Mouse (Mus musculus): ENCODE measurements around the gene Cdh24.
A peak's percentile ranks its signal among the peaks of the same experiment; 100 is the strongest.

The Cdh24 gene

DNA sequence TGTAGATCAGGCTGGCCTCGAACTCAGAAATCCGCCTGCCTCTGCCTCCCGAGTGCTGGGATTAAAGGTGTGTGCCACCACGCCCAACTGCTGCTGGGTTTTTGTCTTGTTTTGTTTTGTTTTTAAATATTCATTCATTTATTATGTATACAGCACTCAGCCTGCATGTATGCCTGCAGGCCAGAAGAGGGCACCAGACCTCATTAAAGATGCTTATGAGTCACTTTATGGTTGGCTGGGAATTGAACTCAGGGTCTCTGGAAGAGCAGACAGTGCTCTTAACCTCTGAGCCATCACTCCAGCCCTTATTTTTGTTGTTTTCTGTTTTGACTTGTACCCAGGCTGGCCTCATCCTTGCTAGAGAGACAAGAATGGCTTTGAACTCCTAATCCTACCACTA is 31.2 kb downstream of the Cdh24 start:
- ATAC-seq (ENCODE audit: insufficient number of reproducible peaks, low FRiP score, low TSS enrichment), result no peak

DNA sequence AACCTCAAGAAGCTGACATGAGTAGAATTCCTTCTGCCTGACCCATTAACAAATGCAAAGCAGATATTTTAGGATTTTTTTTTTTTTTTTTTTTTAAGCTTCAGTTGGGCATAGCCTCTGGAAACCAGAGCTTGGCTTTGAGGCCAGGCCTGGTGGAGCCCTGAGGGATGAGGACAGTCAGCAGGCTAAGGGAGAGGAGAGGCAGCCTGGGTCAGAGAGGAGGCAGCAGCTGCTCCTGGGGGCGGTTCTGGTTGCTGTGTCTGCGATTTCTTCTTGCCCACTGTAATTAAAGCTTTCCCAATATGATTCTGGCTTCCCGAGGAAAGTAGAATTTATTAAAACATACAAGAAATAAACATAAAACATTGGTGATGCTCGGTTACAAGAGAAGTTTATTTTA is 31.9 kb downstream of the Cdh24 start:
- no peak for ATAC-seq (ENCODE audit: insufficient number of reproducible peaks, low FRiP score, low TSS enrichment)

DNA sequence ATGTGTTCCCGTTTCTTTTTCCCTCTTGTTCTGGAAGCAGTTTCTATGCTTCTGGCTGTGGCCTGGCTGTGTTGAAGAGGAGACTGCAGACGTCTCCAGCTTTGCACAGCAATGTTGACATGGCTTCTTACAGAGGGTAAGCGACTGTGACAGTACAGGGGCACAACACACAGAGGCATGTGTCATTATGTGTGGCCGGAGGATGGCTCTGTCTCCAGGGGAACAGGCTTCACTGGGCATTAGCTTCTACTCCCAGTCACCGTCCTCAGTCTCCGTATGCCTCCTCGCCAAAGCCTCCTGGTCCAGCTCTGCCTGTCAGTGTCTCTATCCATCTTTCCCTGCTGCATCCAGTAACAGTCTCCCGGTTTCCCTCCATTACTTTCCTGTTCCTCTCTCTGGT is 33.9 kb downstream of the Cdh24 start:
- no peak for ATAC-seq (ENCODE audit: insufficient number of reproducible peaks, low FRiP score, low TSS enrichment)

DNA sequence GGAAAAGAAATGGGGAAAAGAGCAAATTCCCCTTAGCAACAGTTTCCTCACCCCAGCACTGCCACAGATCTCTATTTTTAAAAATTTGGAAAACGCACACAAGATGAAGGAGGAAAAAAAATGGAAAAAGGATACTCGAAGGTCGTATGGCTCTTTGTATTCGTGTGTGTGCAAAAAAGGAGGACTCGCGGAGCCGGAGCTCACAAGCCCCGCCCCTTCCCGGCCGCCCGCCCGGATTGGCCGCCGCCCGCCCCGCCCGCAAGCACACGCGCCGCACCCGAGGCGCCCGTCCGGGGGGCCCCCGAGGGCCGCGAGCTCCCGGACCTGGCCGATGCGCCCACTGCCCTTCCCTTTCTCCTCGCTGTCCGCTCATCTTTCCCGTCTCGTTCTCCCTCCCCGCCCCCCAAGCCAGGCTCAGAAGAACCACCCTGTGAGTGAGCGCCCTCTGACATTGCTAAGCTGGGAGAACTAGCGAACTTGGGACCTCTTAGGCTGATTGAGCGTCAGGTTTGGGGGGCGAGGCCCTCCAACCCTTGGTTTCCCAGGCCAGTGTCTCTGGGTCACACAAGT is 35.3 kb downstream of the Cdh24 start, which contains the start of gene 4931414P19Rik:
Gene 4931414P19Rik (minus strand): TSS at position 242 of the 570 bp plus-strand sequence.
- ATAC-seq (ENCODE audit: insufficient number of reproducible peaks, low FRiP score, low TSS enrichment), result no peak

DNA sequence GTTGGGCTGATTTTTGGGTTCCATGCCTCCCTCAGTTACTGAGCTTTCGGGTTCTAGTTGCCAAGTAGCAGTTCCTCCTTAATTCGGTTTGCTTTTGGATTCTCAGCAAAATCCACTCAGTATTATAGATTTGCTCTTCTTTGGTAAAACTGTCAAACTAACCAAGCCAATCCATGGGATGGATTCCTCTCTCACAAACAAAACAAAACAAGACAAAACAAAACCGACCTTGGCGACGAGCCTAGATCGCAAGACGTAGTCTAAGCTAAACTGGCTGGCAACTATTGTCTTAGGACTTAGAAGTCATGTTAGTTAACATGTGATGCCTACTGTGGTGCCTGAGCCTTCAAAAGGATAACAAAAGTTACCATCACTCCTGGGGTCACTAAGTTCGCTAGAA is 37.5 kb downstream of the Cdh24 start:
- ATAC-seq (ENCODE audit: insufficient number of reproducible peaks, low FRiP score, low TSS enrichment), result no peak

DNA sequence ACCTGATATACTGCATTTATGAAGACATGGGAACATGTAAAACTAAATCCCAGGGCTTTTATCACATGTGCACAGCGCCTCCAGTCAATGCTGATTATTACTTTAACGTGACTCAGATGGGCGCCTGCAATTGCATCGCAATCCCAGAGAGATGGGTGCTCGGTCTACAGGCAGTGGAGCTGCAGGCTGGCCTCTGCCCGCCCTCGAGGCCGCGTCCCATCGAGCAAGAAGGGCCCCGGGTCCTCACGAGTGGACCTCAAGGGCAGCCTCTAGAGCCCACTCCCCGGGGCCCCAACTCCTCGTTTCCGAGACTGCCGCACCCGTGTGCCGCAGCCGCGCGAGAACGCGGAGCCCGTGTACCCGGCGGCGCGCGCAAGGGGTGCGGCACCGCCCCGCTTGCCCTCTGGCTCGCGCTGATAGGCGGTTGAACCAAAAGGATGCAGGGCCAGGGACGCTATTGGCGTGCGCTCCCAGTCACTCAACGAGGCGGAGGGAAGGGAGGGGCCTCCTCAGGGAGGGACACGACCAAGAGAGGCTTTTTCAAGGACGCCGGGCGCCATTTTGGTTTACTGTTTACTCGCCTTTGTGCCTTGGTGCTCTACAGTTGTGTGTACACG is 38.0 kb downstream of the Cdh24 start:
- peak; percentile 99 for ATAC-seq (ENCODE audit: insufficient number of reproducible peaks, low FRiP score, low TSS enrichment)

DNA sequence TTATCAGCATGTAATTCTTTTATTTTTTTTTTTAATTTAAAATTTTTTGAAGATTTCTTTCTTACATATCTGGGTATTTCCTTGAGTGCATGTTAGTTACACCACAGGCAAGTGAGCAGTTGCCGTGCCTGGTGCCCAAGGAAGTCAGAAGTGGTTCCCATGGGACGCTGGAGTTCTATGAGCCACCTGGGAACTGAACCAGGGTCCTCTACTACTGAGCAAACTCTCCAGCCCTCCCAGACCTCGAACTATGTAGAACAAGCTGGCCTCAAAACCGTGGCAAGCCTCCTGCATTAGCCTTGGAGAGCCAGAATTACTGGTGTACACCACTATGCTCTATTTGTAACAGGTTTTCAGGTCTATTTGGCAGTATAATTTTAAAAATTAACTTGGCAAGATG is 38.6 kb downstream of the Cdh24 start:
- no peak for ATAC-seq (ENCODE audit: insufficient number of reproducible peaks, low FRiP score, low TSS enrichment)

DNA sequence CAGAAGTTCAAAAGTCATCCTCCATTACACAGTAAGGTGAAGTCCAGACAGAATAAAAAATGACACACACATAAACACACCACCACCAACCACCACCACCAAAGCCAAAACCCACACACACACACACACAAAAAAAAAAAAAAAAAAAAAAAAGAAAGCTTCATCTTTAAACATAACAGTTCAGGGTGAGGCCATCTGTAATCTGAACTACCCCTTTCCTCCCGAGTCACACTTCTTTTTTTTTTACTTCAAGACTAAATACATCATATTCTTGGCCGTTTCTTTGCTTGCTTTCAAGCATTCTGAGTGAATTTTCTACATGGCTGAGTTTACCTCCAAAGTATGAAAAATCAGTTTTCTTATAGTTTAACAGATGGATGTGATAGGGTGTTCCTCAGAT is 39.6 kb downstream of the Cdh24 start:
- ATAC-seq (ENCODE audit: insufficient number of reproducible peaks, low FRiP score, low TSS enrichment), result no peak

DNA sequence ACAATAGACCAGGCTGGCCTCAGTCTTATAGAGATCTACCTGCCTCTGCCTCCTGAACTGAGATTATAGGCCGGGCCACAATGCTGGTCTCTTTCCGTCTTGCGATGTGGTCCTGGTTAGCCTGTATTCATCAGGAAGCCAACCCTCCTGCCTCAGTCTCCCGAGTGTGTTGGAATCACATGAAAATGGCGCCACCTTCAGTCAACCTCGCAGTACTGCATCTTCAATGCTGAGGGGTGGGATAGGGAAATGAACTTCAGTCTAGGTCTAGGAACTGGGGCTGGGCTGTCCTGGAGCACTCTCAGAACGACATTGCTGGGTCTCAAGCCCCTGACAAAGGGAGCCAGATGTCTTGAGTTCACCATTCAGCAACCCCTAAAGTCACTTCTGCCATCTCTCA is 44.1 kb downstream of the Cdh24 start:
- ATAC-seq (ENCODE audit: insufficient number of reproducible peaks, low FRiP score, low TSS enrichment), result no peak

DNA sequence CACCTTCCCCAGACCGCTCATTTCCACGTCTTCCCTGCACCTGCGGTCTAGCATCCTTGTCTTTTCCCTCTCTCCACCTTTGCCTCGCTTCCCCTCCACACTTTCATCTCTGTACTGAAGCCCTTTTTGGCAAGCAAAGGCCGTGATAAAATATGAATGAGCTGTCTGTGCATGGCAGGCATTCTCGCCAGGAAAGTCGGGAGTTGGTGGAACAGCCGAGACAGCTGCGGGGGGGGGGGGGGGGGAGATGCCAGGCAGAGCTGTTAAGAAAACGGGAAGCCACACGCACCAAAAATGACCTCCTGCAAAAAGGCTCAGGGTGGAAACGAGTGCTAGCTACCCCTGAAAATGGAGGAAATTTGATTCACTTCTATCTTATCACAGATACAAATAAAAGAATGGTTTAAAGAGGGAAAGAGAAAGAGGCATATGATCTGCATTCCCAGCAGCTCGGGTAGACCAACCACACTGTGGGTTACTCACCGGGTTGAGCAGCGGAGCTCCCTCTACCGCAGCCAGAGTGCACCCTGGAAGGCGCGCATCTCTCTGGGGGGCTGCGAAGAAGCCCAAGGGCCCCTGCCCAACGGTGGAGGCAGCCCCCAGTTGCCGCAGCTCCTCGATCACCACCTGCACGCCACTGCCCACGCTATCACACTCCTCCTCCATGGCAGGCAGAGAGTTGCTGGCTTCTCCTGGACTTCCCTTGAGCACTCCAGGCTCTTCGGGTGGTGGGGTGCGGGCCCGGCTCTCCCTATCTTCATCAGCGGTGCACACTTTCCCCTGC is 46.3 kb downstream of the Cdh24 start:
- no peak for ATAC-seq (ENCODE audit: insufficient number of reproducible peaks, low FRiP score, low TSS enrichment)

DNA sequence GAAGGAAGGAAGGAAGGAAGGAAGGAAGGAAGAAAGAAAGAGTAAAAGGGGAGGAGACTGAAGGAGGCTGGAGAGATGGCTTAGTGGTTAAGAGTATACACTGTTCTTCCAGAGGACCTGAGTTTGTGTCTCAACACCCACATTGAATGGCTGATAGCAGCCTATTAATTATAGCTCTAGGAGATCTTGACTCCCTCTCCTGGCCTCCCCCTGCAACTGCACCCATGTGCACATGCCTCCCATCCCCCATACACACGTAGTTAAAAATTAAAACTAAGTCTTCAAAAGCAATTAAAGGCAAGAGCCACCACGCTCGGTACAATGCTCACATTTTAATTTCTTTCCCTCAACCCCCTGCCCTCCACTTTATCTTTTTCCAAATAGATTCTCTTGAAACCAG is 47.1 kb downstream of the Cdh24 start:
- no peak for ATAC-seq (ENCODE audit: insufficient number of reproducible peaks, low FRiP score, low TSS enrichment)

DNA sequence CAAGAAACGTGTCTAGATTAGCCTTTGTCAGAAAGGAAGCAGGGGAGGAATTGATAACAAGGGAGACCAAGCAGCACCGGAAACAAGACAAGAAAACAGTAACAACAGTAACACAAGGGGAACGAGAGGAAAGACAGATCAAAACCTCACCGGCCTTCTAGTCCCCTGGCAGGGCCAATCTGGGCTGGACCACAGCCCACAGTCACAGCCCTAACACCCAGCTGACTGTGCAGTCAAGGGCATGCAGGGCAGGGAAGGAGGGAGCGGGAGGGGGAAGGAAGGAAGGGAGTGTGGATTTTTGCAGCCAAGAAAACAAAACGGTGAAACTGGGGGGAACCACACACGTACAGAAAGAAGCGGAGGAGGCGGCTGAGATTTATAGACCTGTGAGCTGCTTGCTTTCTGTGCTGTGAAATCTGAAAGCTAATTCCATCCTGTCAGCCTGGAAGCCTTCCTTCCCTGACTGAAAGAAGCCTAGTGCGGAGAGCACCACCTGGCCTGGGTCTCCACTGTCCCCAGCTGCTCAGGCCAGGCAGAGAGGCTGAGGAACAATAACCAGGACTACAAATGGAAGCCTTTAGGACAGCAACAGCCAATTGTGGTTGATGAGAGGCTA is 48.7 kb downstream of the Cdh24 start:
- ATAC-seq (ENCODE audit: insufficient number of reproducible peaks, low FRiP score, low TSS enrichment), result no peak

DNA sequence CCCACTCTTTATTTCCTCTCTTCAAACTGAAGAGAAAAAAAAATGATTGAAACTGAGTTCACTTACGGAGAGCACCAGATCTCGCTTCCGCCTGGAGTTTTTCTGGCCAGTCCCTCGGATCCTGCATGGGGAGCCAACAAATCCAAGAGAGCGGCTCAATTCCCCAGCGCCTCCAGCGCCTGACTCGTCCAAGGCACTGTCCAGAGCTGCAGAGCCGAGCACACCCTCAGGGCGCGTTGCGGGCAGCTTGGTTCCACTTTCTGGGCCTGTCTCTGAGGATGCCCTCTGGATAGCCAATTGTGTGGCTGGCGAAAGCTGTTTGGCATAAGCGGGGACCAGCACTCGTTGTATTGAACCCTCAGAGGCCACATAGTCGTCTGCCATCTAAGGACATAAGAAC is 50.1 kb downstream of the Cdh24 start:
- no peak for ATAC-seq (ENCODE audit: insufficient number of reproducible peaks, low FRiP score, low TSS enrichment)

DNA sequence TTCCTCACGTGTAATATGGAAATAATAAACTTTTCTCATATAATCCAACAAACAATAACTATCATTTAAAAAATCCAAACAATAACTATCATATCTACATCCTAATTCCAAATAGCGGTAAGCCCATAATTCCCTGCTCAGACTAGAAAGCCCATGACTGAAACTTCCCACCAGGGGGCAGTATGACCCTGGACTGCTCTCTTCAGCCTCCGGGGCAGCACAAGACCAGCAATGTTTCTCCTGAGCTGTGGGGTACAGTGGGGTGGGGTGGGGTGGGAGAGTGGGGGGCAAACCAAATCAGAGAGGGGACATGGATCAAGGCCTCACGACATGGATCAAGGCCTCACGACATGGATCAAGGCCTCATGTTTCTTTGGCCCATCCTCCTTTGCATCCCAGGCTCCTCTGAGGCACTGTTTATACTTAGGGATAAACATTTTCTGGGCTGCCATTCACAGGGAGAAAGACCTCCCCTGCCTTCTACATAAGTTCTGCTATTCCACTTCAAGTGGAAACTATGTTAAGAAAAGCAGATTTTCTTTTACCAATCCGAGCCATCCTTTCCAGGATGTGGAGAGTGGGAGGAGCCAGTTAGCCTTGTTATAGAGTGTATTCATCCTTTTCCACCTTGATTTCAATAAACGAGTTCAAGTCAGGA is 57.4 kb downstream of the Cdh24 start:
- no peak for ATAC-seq (ENCODE audit: insufficient number of reproducible peaks, low FRiP score, low TSS enrichment)

DNA sequence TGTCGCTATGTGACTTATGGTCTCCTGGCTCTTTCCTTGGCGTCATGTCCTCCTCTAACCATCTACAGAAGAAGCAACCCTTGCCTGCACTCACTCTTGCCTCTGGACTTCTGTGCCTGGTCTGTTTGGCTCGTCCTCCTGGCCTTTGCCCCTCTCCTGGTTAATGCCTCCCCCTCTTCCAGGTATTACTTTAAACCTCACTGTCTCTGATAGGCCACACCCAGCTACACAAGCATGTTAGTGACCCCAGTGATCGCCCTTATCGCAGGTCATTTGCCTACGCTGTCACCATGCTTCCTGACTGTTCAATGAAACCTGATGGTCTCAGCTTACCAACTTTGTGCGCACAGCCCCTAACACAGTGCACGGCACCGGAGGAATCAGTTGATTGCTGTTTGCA is 58.6 kb downstream of the Cdh24 start:
- ATAC-seq (ENCODE audit: insufficient number of reproducible peaks, low FRiP score, low TSS enrichment), result no peak

Measured in cerebellum, adult (tissue).